In the genomic region with DNA sequence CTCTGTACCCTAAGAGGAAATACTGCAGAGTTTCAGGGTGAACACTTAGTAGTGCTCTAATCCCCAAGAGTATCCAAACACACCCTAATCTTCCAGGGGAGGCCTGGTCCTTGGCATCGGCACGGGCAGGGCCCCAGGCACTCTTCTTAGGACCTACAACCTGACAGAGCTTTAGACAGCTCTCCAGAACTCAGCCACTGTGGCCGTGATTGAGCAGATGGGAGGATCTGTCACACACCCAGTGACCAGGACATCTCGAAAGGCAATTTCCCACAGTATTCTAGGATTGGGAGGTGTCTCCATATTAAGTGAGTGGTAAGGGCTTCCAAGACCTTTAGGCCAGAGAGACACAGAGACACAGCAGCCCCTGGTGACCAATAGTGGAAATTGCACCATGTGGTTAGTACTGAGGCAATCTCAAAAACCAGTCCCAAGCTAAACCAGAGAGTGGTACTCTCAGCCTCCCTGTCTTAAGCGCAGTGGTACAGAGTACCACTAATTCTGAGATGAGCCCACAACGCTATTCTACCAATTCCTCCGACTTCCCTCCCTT, we compare ENCODE assay signal across 7 mouse cellular contexts. TPM values are rescaled to one million over a fixed set of nuclear protein-coding genes. Genes with fewer than 3 reads are reported as not detected.
DNase-seq lines count a peak whose midpoint lies in the region; ATAC-seq and TF ChIP-seq lines count a peak whose summit lies in the region.

No protein-coding gene starts in this region.

- H3K4me1 ChIP-seq in intestine, postnatal 0 days (replicated peaks; ENCODE audit: control insufficient read depth, insufficient read depth, low read length): no peaks in the 10 kb centered on the region
- H3K4me1 ChIP-seq in stomach, embryonic 16.5 days (ENCODE audit: control insufficient read depth, insufficient read depth, low read length): no peaks in the 10 kb centered on the region

- no peak overlapping the region for H3K4me3 ChIP-seq in intestine, postnatal 0 days (ENCODE audit: low read depth, low read length)
- H3K4me3 ChIP-seq in stomach, embryonic 16.5 days (replicated peaks; ENCODE audit: low read length): no peak overlapping the region

- ATAC-seq in intestine, postnatal 0 days: peak; percentile 27; the same call in 1 of the 2 replicates
- peak; percentile 63; the same call in 1 of the 2 replicates for ATAC-seq in stomach, embryonic 16.5 days (ENCODE audit: insufficient read depth, low FRiP score)

- WGBS in intestine, postnatal 0 days: 52% methylated on average over 7 of the region's 7 CpGs
- 51% methylated on average over 7 of the region's 7 CpGs for WGBS in stomach, embryonic 16.5 days

- peaks cover 3% of the 10 kb centered on the region; the same call in 1 of the 2 replicates for H3K36me3 ChIP-seq in intestine, postnatal 0 days (ENCODE audit: control insufficient read depth, insufficient read depth)
- H3K36me3 ChIP-seq in stomach, embryonic 16.5 days (ENCODE audit: control insufficient read depth, insufficient read depth, low read length): no peaks in the 10 kb centered on the region

- peak; percentile 94 for TF ChIP-seq CTCF in intestine, postnatal 0 days (IDR thresholded peaks at IDR 0.05; ENCODE audit: low read depth)

- no peak overlapping the region for H3K27ac ChIP-seq in intestine, postnatal 0 days (ENCODE audit: low read depth, low read length)
- no peak overlapping the region for H3K27ac ChIP-seq in stomach, embryonic 16.5 days (ENCODE audit: low read length)

- no peaks in the 10 kb centered on the region for H3K27me3 ChIP-seq in intestine, postnatal 0 days (replicated peaks; ENCODE audit: control insufficient read depth, insufficient read depth, low read length)
- no peaks in the 10 kb centered on the region for H3K27me3 ChIP-seq in stomach, embryonic 16.5 days (ENCODE audit: control insufficient read depth, insufficient read depth, low read length)

- no peak overlapping the region for H3K9ac ChIP-seq in intestine, postnatal 0 days (ENCODE audit: low read depth, low read length)
- H3K9ac ChIP-seq in stomach, embryonic 16.5 days (ENCODE audit: low read length): no peak overlapping the region

- no peak overlapping the region for H3K4me2 ChIP-seq in intestine, postnatal 0 days (replicated peaks; ENCODE audit: low read depth)
- H3K4me2 ChIP-seq in stomach, embryonic 16.5 days (ENCODE audit: low read depth, low read length): no peak overlapping the region

- DNase-seq in CD8-positive naive resting alpha-beta T cell, adult 2 months (ENCODE audit: low read depth in 2 of 2, low spot score in 2 of 2): peak; percentile 16 to 47
- DNase-seq in MEL-GATA-1-ER (ENCODE audit: extremely low read depth, low read depth): peak; percentile 37
- DNase-seq in cerebellum, adult 8-10 months: peak; percentile 70
- DNase-seq in forelimb bud, embryonic 11.5 days (ENCODE audit: low read depth, low spot score): peak; percentile 53
- DNase-seq in lung, postnatal 10 days: peak; percentile 70

- no peaks in the 10 kb centered on the region for H3K9me3 ChIP-seq in intestine, postnatal 0 days (ENCODE audit: control insufficient read depth)
- no peaks in the 10 kb centered on the region for H3K9me3 ChIP-seq in stomach, embryonic 16.5 days (replicated peaks; ENCODE audit: control insufficient read depth, low read length)

RNA-seq across cellular contexts. Expression of gene Gpx2, which starts 8.4 kb away (rescaled TPM):
- 132 and 148 TPM in 2 replicates for polyA plus RNA-seq in intestine, postnatal 0 days (2015; fragmentation: Nextera tagmentation; extraction: Ambion mirVana)
- polyA plus RNA-seq in stomach, embryonic 16.5 days (2015; fragmentation: Nextera tagmentation; extraction: Ambion mirVana): 138 and 180 TPM in 2 replicates

RNA-seq across cellular contexts. Expression of gene Rab15, which starts 18.9 kb away (rescaled TPM):
- polyA plus RNA-seq in intestine, postnatal 0 days (2015; fragmentation: Nextera tagmentation; extraction: Ambion mirVana): 6.4 and 7.5 TPM in 2 replicates
- 38.3 and 49.3 TPM in 2 replicates for polyA plus RNA-seq in stomach, embryonic 16.5 days (2015; fragmentation: Nextera tagmentation; extraction: Ambion mirVana)

RNA-seq across cellular contexts. Expression of gene Fntb, which starts 38.4 kb away (rescaled TPM):
- polyA plus RNA-seq in intestine, postnatal 0 days (2015; fragmentation: Nextera tagmentation; extraction: Ambion mirVana): 13.1 and 13.5 TPM in 2 replicates
- 34.4 and 37.4 TPM in 2 replicates for polyA plus RNA-seq in stomach, embryonic 16.5 days (2015; fragmentation: Nextera tagmentation; extraction: Ambion mirVana)

RNA-seq across cellular contexts. Expression of gene Churc1, which starts 38.4 kb away (rescaled TPM):
- 129 and 136 TPM in 2 replicates for polyA plus RNA-seq in intestine, postnatal 0 days (2015; fragmentation: Nextera tagmentation; extraction: Ambion mirVana)
- 140 and 149 TPM in 2 replicates for polyA plus RNA-seq in stomach, embryonic 16.5 days (2015; fragmentation: Nextera tagmentation; extraction: Ambion mirVana)
